Mouse (Mus musculus) lung, postnatal 0 days (tissue): ENCODE data around the gene Mex3a.

Experiments used
- CTCF ChIP-seq: IDR thresholded peaks from 2 replicates; pipeline ENCODE4 v1.5.1; 2016; ENCODE audit warnings: antibody characterized with exemption, mild to moderate bottlenecking
- EP300 ChIP-seq: IDR thresholded peaks from 2 replicates; pipeline ENCODE4 v1.6.1; 2016; ENCODE audit warnings: antibody characterized with exemption, mild to moderate bottlenecking, control low read depth

GRCm38 (mm10) chr3:88541622-88542401 lies 9.6 kb downstream of the Mex3a start:
- TF ChIP-seq CTCF (no peak), EP300 (no peak)
